Mouse (Mus musculus): ENCODE data around the gene Larp1b.

Gene Larp1b

DNA sequence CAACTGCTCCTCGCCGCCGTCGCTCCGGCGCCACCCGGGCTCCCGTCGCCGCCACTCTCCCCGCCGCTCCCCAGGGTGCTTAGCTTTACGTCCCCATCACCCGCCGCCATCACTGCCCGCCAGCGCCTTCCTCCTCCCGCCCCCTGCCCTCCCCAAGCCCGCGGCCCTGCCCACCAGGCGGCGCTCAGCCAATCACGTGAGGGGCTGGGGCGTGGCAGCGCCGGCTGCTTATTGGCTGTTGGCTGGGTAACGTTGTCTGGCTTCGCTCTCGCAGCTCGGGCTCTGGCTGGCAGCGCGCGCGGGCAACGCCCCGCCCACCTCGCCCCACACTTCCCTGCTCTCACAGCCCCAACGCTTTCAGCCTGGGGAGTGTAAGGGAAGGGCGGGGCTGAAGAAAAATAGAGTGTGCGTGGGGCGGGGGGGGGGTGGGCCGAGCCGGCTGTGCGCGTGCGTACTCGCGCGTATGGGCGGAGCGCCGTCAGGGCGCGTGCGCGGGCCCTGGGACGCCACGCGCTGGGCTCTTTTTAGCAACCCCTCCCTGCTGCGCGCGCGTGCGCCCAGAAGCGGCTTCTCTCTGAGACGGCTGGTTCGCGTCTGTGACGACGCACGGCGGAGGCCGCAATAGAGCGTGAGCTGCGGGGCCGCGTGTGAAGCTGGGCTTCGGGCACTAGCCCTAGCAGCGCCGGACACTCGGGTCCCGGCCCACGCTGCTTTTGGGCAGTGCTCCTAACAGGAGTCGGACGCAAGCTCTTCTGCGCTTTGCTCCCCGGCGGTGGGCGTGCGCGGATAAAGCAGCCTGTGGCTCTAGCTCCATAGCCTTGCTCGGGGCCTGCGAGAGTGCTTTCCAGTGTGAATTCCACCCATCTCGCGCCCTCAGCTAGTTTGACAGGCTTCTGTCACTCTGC, 133.5 kb downstream of the Larp1b start, which contains the start of gene Pgrmc2:
Pgrmc2 (minus strand) TSS at position 162 of the 905 bp plus-strand sequence.
- DNase-seq = peak; percentile 99

DNA sequence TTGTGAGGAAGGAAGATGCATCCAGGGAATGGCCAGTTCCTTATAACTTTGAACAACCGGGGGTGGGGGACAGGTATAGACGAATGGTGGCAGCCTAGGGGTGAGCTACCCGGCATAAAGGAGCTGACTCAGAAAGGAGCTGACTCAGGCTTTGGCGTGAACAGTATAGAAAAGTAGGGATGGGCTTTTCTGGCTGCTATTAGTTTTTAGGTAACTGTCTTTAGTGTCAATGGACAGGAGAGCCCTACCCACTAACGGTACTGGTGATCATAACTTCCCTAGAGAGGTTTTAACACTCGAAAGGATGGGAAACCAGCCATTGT, 134.1 kb downstream of the Larp1b start:
- DNase-seq = no peak

DNA sequence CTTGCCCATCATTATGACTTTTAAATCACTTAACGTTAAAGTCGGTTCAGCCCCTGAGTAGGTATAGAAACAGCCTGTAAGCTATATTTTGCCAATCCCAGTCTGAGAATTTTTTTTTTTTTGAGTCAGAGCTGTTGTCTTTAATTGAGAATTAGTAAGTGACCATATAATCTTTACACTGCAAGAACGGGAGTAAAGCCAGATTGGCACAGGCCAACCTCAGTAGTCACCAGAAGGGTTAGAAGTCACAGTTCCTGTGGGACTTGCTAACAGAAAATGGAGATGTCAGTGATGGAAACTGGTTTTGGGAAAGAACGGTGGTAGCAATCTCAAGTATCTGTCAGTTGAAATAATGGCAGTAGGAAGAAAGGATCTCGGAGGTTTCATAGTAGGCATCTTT, 134.8 kb downstream of the Larp1b start:
- no peak for DNase-seq

DNA sequence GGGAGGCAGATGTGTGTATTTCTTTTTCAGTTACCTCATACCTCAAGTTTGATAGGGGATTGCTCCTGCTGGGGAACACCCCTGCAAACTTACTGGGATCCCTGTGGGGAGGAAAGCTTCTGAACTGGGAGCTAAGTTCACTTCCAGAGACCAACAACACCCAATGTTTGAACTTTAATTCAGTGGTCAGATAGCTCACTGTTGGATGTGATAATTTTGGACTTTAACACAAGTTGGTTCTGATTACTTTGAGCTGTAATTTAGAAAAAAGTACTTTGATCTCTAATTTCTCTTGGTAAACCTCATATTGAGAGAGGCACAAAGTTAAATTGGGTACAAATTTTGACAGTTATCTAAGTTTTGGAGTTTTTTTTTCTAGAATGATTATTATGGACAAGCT, 137.4 kb downstream of the Larp1b start:
- DNase-seq = no peak

Measured in kidney, postnatal 36 days (tissue).